Mouse (Mus musculus) MEL-GATA-1-ER (cell line): ENCODE data around the gene Xpo4.

Experiments
- DNase-seq: peaks from one replicate; pipeline ENCODE4 v3.0.0-alpha.2; 2012; ENCODE audit warnings: low read depth; ENCODE audit errors: extremely low read depth

Xpo4 gene

GRCm38 (mm10) chr14:57537261-57538015 lies 127.8 kb downstream of the Xpo4 start:
- peak; percentile 66 for DNase-seq

DNA sequence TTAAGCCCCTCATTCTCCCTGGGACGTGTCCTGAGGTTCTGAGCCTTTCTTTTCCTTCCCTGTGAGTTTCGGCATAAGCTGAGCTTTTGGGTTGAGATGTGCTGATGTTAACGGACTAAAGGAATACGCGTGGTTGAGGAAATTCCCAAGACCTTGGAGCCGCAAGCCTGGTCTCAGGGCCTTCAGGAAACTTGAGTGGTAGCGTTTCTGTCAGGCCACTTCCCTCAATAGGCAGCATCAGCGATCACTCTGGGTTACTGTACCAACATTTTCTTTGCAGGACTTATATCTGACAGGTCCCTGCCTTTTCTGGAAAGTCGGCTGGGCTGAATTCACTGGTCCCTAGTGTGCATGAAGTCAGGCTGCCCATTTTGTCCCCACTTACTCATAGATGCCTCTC lies 128.4 kb downstream of the Xpo4 start:
- no peak for DNase-seq

DNA sequence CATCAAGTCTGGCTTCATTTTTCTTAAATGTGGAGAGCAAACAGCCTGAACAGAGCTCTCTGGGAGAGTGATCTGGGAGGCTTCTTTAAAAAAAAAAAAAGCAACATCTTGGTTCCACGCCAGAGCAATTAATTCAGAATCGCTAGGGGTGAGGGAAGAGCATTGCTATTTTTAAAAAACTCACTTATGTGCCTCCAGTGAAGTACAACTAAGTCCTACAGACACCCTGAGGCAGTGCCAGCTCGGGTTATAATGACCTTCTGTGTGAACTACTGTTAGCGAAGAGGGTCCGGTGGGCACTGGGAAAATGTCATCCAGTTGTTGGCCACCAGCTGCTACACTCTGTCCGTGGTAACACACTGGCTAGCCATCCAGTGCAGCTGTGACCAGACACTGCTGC lies 129.6 kb downstream of the Xpo4 start:
- DNase-seq = no peak

DNA sequence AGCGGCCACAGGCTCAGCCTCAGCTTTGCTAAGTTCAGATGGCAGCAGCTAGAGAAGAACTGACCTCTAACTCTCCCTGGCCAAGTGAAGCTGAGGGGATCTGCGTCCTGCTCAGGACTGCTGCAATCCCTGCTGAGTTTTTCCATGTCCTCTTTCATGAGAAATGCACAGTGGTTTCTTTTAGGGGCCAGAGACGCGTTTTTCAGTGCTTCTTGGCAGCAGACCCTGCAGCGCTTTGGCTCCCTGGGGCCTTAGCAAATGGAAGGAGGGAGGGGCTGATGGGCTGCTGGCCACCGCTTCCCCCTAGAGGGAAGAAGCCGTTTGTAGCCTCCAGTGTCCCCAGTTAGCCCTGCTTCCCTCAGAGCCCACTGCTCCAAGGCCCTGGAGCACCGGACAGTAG lies 130.3 kb downstream of the Xpo4 start:
- DNase-seq = no peak

GRCm38 (mm10) chr14:57534346-57534745 lies 130.9 kb downstream of the Xpo4 start:
- DNase-seq = no peak

GRCm38 (mm10) chr14:57533841-57534240 lies 131.4 kb downstream of the Xpo4 start:
- DNase-seq = no peak

DNA sequence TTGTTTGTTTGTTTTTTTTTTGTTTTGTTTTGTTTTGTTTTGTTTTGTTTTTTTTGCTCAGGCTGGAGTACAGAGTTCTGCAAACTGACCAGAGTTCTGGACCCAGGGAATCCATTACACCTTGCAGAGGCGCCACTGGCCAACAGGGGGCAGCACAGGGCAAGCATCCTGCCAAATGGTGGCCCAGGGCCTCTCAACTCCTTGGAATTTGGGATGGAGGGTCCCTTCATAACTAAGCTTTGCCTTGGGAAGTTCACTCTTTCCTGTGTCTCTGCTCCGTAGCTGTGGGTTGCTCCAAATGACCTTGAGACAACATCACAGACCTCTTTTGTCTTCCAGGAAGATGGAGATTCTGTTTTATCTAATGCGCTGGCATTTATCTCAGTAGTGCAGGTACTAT lies 132.0 kb downstream of the Xpo4 start:
- no peak for DNase-seq

- DNase-seq = no peak
Observed at GRCm38 (mm10) chr14:57532577-57532976, 132.7 kb downstream of the Xpo4 start.

- no peak for DNase-seq
Observed at GRCm38 (mm10) chr14:57529786-57530515, 135.3 kb downstream of the Xpo4 start.

DNA sequence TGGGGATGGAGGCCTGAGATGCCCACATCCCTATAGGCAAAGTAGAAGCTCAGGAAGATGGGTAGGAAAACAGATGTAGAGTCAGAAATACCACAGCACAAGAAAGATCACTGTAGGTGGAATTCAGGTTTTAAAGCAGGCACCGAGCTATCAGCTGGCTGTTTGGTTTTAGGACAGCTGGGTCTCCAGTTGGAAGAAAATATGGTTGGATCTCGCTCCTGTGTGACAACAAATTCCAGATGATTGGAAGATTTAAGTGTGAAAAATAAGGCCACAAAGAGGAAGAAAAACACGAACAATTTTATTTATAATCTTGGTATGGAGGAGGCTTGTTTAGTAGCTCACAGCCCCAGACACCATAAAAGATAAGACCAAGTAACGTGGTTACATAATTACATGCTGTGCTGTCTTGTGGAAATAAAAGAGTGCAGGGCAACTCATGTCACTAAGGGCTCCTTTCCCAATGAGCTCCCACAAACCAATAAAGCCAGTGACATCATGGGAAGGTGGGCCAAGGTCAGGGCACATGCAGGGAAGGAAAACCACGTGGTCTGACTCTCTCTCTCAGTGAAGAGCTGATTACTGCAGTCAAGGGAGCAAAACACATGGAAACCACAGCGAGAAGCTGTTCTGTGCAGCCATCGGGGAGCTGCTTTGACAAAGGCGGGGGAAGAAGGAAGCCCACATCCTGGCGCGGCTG lies 136.0 kb downstream of the Xpo4 start:
- DNase-seq = no peak

DNA sequence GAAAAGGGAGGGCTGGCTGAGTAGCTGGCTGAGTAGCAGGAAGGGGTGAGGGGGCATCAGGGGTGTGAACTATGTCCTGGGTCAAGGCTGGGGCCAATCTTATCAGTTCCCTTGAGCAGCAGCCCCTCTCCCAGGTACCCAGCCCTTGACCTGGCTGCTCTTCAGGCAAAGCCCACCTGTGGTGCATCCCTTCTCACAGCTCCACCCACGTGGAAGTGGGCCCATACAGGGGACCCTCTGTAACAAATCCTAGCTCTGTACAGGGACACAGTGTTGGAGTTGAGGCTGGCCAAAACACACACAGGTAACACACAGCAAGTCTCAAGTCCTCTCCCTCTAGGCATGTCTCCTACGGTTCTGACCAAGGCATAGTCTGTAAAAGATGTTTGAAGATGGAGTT lies 137.6 kb downstream of the Xpo4 start:
- DNase-seq = no peak
